Mouse (Mus musculus) ES-E14 (cell line): ENCODE results near the gene Gm14569.

Source experiments
- CHD2 ChIP-seq: IDR thresholded peaks from 2 replicates; pipeline ENCODE4 v1.6.1; 2014; ENCODE audit warnings: mild to moderate bottlenecking, low read depth, low read length, inconsistent platforms
- MAFK ChIP-seq: IDR thresholded peaks from 2 replicates; pipeline ENCODE4 v1.6.1; 2014; ENCODE audit warnings: mild to moderate bottlenecking, low read depth, low read length, inconsistent platforms; ENCODE audit not compliant: insufficient read depth
- ZNF384 ChIP-seq: IDR thresholded peaks from 2 replicates; pipeline ENCODE4 v1.6.1; 2012; ENCODE audit warnings: low read depth, low read length, inconsistent platforms

DNA sequence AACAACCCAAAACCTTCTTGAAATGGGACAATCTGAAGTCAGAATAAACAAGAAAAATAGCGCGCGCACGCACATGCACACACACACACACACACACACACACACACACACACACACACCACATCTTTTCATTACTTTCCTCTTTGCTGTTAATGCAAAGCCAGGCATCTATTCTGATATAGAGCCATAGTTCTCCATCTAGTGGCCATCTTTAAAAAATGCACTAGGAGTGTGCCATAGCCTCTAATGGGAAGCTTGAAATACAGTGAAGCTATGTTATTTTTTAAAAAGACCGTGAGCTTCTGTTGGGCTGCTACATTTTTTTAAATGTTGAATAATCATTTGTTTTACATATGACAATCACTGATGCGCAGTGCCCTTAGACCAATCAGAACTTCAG is 98.4 kb downstream of the Gm14569 start:
- no peak for TF ChIP-seq MAFK
- TF ChIP-seq CHD2 = no peak
- no peak for TF ChIP-seq ZNF384
